Mouse (Mus musculus) heart, embryonic 13.5 days (tissue): Measurements from ENCODE around the gene St3gal4. TPM values are rescaled to one million over a fixed set of nuclear protein-coding genes. Genes with fewer than 3 reads are reported as not detected.
A peak's percentile ranks its signal among the peaks of the same experiment; 100 is the strongest.

Experiments
- ATAC-seq: fragments of 200-750 bp; cut with Nextera tagmentation; 2 replicates; pipeline ENCODE4 v1.8.0; 2017; ENCODE audit warnings: moderate TSS enrichment; ENCODE audit not compliant: insufficient number of reproducible peaks, low FRiP score, low TSS enrichment; ENCODE audit errors: extremely low read depth
- H3K27ac ChIP-seq: fragments of 300-500 bp; sonication (generic); replicated peaks from 2 replicates; pipeline ENCODE4 v1.5.1; 2015; ENCODE audit warnings: moderate library complexity, mild to moderate bottlenecking, inconsistent platforms
- H3K27me3 ChIP-seq: fragments of 300-500 bp; sonication (generic); replicated peaks from 2 replicates; pipeline ENCODE4 v1.6.1; 2015; ENCODE audit warnings: mild to moderate bottlenecking, inconsistent platforms
- H3K36me3 ChIP-seq: fragments of 300-500 bp; sonication (generic); 2 replicates; pipeline ENCODE4 v1.6.1; 2015; ENCODE audit warnings: mild to moderate bottlenecking, inconsistent platforms
- H3K4me1 ChIP-seq: fragments of 300-500 bp; sonication (generic); 2 replicates; pipeline ENCODE4 v1.6.1; 2015; ENCODE audit warnings: inconsistent platforms
- H3K4me2 ChIP-seq: fragments of 300-500 bp; sonication (generic); 2 replicates; pipeline ENCODE4 v1.6.1; 2015; ENCODE audit warnings: inconsistent platforms, mild to moderate bottlenecking, moderate library complexity
- H3K4me3 ChIP-seq: fragments of 300-500 bp; sonication (generic); 2 replicates; pipeline ENCODE4 v1.5.1; 2015; ENCODE audit warnings: moderate library complexity, mild to moderate bottlenecking, inconsistent platforms
- H3K9ac ChIP-seq: fragments of 300-500 bp; sonication (generic); 2 replicates; pipeline ENCODE4 v1.6.1; 2015; ENCODE audit warnings: inconsistent platforms, mild to moderate bottlenecking, moderate library complexity
- H3K9me3 ChIP-seq: fragments of 300-500 bp; sonication (generic); 2 replicates; pipeline ENCODE4 v1.6.1; 2016; ENCODE audit warnings: inconsistent platforms
- WGBS: fragments of 180-500 bp; shearing (Covaris S2); methylation state at CpG from one replicate; pipeline ENCODE4 v1.1.7; 2015; ENCODE audit warnings: mixed read lengths; 5-methylcytosine and 5-hydroxymethylcytosine counted together
- polyA plus RNA-seq: library from polyadenylated mRNA; unstranded; fragments of >200 nt; fragmentation: Nextera tagmentation; extraction: Ambion mirVana; gene quantifications from 2 replicates; pipeline ENCODE4 v1.2.1, GENCODE M21; 2015

The St3gal4 gene
- 15.4 and 20.9 TPM in 2 replicates for polyA plus RNA-seq

DNA sequence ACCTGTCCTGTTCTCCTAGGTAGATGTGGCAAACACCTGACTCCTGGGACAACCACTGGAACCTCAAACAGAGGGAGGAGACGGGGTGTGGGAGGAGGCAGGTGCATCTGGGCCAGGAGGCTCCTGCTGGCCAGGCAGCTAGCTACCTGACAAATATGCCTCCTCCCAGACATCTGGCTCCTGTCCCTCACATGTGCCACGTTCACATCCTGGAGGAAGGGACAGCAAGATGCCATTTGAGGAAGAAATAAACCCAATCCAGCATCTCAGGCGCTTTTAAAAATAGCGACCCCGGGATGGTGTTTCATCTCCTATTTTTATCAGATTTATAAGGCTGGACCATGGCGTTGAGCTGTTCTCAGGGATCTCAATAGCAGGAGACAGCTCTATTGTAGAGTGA lies at the start of gene St3gal4:
St3gal4 (minus strand) TSS at position 101 of the 400 bp plus-strand sequence.
- Histone ChIP-seq H3K4me1 (peaks cover 67% of the 10 kb centered on the region), H3K4me3 (no peak within 1 kb of the TSS), H3K9me3 (no peaks in the 10 kb centered on the region), H3K27ac (peak within 1 kb of the TSS; percentile 91), H3K4me2 (peak within 1 kb of the TSS; percentile 90), H3K36me3 (peaks cover 13% of the 10 kb centered on the region; the same call in 1 of the 2 replicates), H3K9ac (peak within 1 kb of the TSS; percentile 93; the same call in 1 of the 2 replicates), H3K27me3 (no peaks in the 10 kb centered on the region)
- no peak for ATAC-seq
- 80% methylated on average over 6 of the region's 6 CpGs for WGBS

DNA sequence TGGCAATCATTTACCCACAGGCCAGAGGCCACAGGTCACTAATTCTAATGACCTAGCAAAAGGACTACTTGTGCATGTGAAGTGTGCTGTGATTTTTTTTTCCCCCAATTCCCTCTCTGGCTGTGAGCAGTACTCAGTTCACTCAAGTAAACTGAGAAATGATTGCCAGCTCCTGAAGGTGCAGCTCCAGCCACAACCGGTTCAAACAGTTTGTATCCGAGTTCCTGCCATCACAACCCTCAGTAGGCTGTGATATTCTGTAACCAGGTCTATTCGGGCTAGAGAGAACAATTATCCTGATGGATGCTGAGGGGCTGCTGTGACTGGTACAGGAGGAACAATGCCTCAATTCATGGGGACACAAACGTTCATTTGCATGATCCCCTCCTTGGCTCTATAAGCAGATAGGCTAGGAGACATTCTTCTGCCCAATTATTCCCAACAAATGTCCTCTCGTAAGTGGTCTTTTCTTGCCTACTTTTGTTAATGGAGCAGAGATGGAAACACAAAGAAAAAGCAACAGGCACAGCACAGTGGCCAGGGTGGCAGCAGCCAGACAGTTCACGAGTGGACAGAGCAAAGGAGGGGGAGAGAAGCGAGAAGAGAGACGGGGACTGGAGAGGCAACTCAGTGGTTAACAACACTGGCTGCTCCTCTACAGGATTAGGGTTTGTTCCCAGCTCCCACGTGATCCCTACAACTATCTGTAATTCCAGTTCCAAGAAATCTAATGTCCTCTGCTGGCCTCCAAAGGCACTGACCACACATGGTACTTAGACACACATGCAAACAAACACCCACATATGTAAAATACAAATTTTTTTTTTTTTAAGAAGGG lies 47.9 kb upstream of the St3gal4 start:
- Histone ChIP-seq H3K4me2 (no peak overlapping the region), H3K27me3 (no peaks in the 10 kb centered on the region), H3K4me1 (no peaks in the 10 kb centered on the region), H3K9ac (no peak overlapping the region), H3K9me3 (no peaks in the 10 kb centered on the region), H3K36me3 (peaks cover 40% of the 10 kb centered on the region), H3K27ac (no peak overlapping the region), H3K4me3 (no peak overlapping the region)
- 65% methylated on average over 9 of the region's 9 CpGs for WGBS
- ATAC-seq: no peak

DNA sequence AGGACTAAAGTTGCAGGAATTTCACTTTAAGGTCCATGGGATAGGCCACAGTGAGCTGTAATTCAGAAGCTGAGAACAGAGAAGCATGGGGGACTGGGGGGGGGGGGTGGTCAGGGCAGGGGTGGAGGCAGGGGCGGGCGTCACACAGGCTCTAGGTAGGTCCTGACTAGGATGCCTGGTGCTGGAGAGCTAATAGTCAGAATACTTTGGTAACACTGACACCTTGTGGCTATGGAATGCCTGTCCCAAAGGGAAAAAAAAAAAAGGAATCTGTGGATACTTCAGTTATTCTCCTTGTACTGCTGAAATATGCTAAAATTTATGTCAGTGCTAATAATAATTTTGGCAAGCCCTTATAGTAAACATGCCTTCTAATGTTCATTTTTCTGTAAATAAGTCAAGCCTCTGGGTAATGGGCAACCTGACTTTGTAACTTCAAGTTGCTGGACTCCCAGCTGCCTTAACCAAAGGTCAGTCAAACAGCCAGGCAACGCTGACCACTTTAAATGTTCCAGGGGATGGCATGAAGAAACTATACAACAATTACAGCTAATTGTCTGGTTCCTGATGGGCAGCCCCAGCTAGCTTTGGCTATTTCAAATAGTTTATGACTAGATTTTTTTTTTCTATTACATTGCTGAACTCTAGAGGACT lies 47.2 kb upstream of the St3gal4 start:
- no peak for ATAC-seq
- no peak overlapping the region for H3K4me2 ChIP-seq
- H3K27ac ChIP-seq: no peak overlapping the region
- no peaks in the 10 kb centered on the region for H3K4me1 ChIP-seq
- 35% methylated on average over 3 of the region's 3 CpGs for WGBS
- peaks cover 42% of the 10 kb centered on the region for H3K36me3 ChIP-seq
- no peak overlapping the region for H3K4me3 ChIP-seq
- H3K9me3 ChIP-seq: no peaks in the 10 kb centered on the region
- H3K9ac ChIP-seq: no peak overlapping the region
- no peaks in the 10 kb centered on the region for H3K27me3 ChIP-seq

DNA sequence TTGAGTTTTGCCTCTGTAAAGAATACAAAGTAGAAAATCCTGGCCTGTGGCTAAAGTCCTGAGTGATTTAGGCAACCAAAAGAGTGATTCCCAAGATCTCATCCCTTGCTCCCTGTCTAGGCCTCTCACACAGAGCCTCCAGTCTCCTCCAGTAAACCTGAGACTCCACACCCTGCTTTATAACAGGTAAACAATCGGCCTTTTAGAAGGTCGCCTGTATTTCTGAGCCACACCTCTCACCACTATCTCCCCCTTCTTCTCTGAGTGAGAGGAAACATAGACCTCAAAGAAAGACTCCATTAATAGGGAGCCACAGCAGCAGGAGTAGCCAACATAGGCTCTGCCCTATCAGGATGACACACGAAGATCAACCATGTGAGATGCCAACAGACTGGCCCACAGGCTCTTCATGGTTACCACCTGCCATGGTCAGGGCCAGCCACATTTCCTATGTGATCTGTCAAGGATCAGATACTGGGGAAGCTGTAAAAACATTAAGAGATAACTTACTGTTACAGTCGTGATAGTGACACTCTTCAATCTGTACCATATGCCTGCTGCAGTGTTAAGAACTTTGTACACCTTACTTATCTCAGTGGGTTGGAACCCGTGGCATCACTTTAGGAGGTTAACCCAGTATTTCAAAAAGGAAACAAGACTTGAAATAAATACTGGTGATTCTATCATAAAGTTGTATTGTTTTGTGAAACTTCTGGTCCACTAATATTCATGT lies 45.2 kb upstream of the St3gal4 start:
- 59% methylated on average over 5 of the region's 5 CpGs for WGBS
- peaks cover 23% of the 10 kb centered on the region for H3K36me3 ChIP-seq

DNA sequence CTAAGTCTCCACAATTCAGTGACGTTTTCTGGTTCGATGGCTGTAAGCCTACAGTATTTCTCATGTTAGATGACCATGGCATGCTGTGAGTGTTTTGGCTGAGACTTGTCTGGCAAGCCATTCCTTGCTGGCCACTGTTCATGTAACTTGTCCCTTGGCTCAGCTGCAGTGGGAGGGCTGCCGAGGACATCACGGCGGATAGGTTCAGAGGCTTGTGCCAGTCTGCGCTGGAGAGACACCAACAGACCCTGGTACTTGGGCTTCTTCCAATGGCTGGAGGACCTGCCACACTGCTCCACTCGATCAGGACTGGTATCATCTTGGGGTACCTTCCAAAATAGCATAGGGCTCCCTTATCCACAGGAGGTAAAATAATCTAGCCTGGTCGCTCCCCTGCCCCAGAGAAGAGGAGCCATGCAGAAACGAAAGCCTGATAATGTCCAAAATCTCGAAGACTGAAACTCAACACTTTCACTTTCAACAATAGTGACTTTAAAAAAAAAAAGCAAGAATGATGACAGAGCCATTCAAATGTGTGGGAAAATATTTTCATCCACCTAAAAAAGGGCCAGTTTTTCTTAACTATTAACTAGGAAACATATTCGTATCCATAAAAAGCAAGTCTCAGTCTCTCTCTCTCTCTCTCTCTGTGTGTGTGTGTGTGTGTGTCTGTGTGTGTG lies 44.1 kb upstream of the St3gal4 start:
- Histone ChIP-seq H3K9me3 (no peaks in the 10 kb centered on the region), H3K4me1 (peaks cover 7% of the 10 kb centered on the region; the same call in 1 of the 2 replicates), H3K4me2 (no peak overlapping the region), H3K27me3 (no peaks in the 10 kb centered on the region), H3K36me3 (peaks cover 14% of the 10 kb centered on the region; the same call in 1 of the 2 replicates), H3K9ac (no peak overlapping the region), H3K27ac (no peak overlapping the region), H3K4me3 (no peak overlapping the region)
- ATAC-seq: no peak
- 80% methylated on average over 11 of the region's 11 CpGs for WGBS

More for the DNA sequence above, 45.2 kb upstream of the St3gal4 start:
- no peaks in the 10 kb centered on the region for H3K9me3 ChIP-seq
- H3K4me3 ChIP-seq: no peak overlapping the region
- H3K27me3 ChIP-seq: no peaks in the 10 kb centered on the region
- peaks cover 7% of the 10 kb centered on the region; the same call in 1 of the 2 replicates for H3K4me1 ChIP-seq
- no peak overlapping the region for H3K27ac ChIP-seq
- no peak for ATAC-seq
- no peak overlapping the region for H3K4me2 ChIP-seq
- H3K9ac ChIP-seq: no peak overlapping the region

DNA sequence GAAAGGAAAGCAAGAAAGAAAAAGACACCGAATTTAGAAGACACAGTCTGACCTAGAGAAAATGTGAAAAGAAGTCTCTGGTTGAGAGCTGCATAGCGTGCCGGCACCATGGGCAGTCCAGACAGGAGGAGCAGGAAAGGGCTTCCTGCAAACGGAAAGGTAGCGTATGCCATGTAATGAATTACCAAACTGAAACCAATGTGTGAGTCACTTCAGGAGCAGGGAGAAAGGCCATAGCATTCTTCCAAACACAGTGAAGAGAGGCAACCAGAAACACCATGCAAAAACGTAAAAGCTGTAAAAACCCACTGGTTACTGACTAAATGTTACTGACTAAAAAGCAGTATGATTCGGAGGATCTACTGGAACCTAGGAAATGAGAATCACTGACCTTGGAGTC lies 42.7 kb upstream of the St3gal4 start:
- no peak overlapping the region for H3K4me2 ChIP-seq
- H3K9ac ChIP-seq: no peak overlapping the region
- H3K4me3 ChIP-seq: no peak overlapping the region
- H3K27me3 ChIP-seq: no peaks in the 10 kb centered on the region
- ATAC-seq: no peak
- no peaks in the 10 kb centered on the region for H3K9me3 ChIP-seq
- 92% methylated on average over 7 of the region's 7 CpGs for WGBS
- H3K36me3 ChIP-seq: peaks cover 14% of the 10 kb centered on the region; the same call in 1 of the 2 replicates
- H3K27ac ChIP-seq: no peak overlapping the region
- H3K4me1 ChIP-seq: peaks cover 8% of the 10 kb centered on the region

DNA sequence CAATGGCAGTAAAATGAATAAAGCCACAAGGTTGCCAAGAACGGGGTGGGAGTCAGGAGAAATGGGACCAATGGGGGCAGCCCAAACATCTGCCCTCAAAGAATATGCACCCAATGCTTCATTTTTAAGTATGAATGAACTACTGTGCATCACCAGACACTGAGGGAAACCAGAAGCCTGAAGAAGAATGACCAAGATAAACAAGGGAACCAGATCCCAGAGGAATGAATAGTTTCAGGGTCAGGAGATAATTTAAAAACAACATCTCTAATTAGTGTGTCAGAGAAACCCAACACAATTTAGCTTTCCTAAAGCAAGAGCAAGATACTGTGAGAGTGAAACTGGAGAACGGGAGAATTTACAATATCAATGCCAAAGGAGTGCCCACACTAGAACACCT lies 41.6 kb upstream of the St3gal4 start:
- Histone ChIP-seq H3K27me3 (no peaks in the 10 kb centered on the region), H3K4me3 (no peak overlapping the region), H3K9me3 (no peaks in the 10 kb centered on the region), H3K9ac (no peak overlapping the region), H3K4me2 (no peak overlapping the region), H3K4me1 (peaks cover 16% of the 10 kb centered on the region), H3K27ac (no peak overlapping the region), H3K36me3 (peaks cover 14% of the 10 kb centered on the region; the same call in 1 of the 2 replicates)
- WGBS: 63% methylated on average over 2 of the region's 2 CpGs
- no peak for ATAC-seq

DNA sequence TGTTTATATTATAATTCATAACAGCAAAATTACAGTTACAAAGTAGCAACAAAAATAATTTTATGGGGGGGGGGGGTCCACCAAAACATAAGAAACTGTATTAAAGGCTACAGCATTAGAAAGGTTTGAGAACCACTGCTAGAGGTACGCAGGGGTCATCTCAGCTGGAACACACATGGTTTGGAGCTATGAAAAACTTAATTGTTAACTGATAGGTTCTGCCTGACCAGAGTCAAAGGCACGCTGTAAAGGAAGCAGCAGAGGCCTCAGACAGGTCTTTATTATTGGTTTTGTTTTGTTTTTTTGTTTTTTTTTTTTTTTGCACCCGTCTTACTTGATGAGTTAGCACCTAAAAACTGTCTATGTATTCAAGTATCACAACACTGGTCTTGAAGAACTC lies 39.4 kb upstream of the St3gal4 start:
- Histone ChIP-seq H3K9me3 (no peaks in the 10 kb centered on the region), H3K36me3 (peaks cover 11% of the 10 kb centered on the region; the same call in 1 of the 2 replicates)
- WGBS: 81% methylated on average over 3 of the region's 3 CpGs

DNA sequence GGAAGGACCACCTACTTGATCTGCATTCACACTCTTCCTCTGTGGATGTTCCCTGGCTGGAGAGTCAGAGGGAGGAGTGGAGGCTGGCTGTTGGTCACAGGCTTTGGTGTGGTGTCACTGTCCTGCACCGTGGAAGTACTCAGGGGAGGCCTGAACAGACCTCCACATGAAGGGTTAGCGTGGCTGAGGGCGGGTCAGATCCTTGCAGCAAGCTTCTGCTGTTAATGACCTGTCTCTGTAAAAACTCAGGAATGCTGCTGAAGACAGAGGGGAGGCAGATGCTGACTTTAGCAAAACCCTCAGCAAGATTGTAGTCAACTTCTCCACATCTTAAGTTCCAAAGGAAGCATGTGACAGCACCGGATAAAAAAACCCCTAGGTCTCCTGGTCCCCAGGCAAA lies 37.8 kb upstream of the St3gal4 start:
- H3K4me1 ChIP-seq: peaks cover 16% of the 10 kb centered on the region
- no peak overlapping the region for H3K4me2 ChIP-seq
- no peak for ATAC-seq
- H3K27ac ChIP-seq: 0 out of 2 replicates have a peak overlapping the region, but pooled peaks have one; percentile 5
- 78% methylated on average over 4 of the region's 4 CpGs for WGBS
- no peaks in the 10 kb centered on the region for H3K27me3 ChIP-seq
- H3K9me3 ChIP-seq: no peaks in the 10 kb centered on the region
- H3K9ac ChIP-seq: no peak overlapping the region
- H3K4me3 ChIP-seq: no peak overlapping the region
- peaks cover under 1% of the 10 kb centered on the region; the same call in 1 of the 2 replicates for H3K36me3 ChIP-seq

More for the DNA sequence above, 39.4 kb upstream of the St3gal4 start:
- H3K27ac ChIP-seq: no peak overlapping the region
- H3K4me2 ChIP-seq: no peak overlapping the region
- H3K4me3 ChIP-seq: no peak overlapping the region
- peaks cover 16% of the 10 kb centered on the region for H3K4me1 ChIP-seq
- no peak overlapping the region for H3K9ac ChIP-seq
- no peaks in the 10 kb centered on the region for H3K27me3 ChIP-seq
- ATAC-seq: no peak

DNA sequence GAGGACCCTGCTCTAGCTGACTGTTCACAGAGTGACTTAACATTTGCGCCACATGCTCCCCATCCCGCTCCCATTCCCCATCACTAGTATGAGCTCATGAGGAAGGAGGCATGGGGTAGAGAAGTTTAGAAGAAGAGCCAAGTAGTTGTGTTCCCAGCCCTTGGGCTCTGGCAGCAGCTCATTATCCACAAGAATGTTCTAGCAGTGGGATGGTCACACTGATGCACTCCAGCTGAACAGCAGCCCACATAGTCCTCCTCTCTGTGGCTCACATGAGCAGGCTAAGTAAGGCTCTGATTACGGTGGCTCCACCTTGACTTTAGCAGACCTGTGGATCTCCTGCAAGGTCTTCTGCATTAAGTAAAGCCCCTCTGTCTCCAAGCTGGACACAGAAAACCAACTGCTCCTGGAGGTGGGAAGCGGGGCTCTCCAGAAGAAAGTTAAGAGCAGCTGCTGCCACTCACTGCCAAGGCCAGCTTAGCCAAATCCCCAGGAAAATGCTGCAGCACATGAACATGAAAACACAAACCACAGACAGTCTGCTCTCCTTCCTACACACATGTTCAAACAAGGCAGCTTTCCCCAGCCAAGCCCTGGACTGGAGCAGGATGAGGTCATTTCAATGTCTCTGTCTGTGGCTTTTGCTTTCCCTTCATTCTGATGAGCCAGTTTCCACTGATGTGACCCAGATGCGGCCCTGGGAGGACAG lies 37.1 kb upstream of the St3gal4 start:
- 82% methylated on average over 5 of the region's 5 CpGs for WGBS

More for the DNA sequence above, 37.1 kb upstream of the St3gal4 start:
- H3K27ac ChIP-seq: peak overlapping the region; percentile 53; the same call in 1 of the 2 replicates
- peaks cover 16% of the 10 kb centered on the region for H3K4me1 ChIP-seq
- H3K36me3 ChIP-seq: no peaks in the 10 kb centered on the region
- no peak overlapping the region for H3K4me2 ChIP-seq
- no peaks in the 10 kb centered on the region for H3K27me3 ChIP-seq
- no peak for ATAC-seq
- H3K9me3 ChIP-seq: no peaks in the 10 kb centered on the region
- H3K4me3 ChIP-seq: no peak overlapping the region
- H3K9ac ChIP-seq: peak overlapping the region; percentile 30; the same call in 1 of the 2 replicates
